Mouse (Mus musculus) embryonic facial prominence, embryonic 13.5 days (tissue): Measurements from ENCODE around the gene Lgr6. TPM values are rescaled to one million over a fixed set of nuclear protein-coding genes. Genes with fewer than 3 reads are reported as not detected.

Experiments used
- ATAC-seq: fragments of 200-750 bp; cut with Nextera tagmentation; 2 replicates; pipeline ENCODE4 v1.8.0; 2017; ENCODE audit warnings: low read depth; ENCODE audit not compliant: insufficient number of reproducible peaks, insufficient read depth, low FRiP score, low TSS enrichment
- H3K27ac ChIP-seq: fragments of 300-500 bp; sonication (generic); 2 replicates; pipeline ENCODE4 v1.5.1; 2015; ENCODE audit warnings: moderate library complexity, mild to moderate bottlenecking, inconsistent platforms
- H3K27me3 ChIP-seq: fragments of 300-500 bp; sonication (generic); 2 replicates; pipeline ENCODE4 v1.6.1; 2015; ENCODE audit warnings: mild to moderate bottlenecking, inconsistent platforms
- H3K36me3 ChIP-seq: fragments of 300-500 bp; sonication (generic); 2 replicates; pipeline ENCODE4 v1.6.1; 2015; ENCODE audit warnings: mild to moderate bottlenecking, inconsistent platforms
- H3K4me1 ChIP-seq: fragments of 300-500 bp; sonication (generic); 2 replicates; pipeline ENCODE4 v1.6.1; 2015; ENCODE audit warnings: inconsistent platforms
- H3K4me2 ChIP-seq: fragments of 300-500 bp; sonication (generic); 2 replicates; pipeline ENCODE4 v1.6.1; 2015; ENCODE audit warnings: moderate library complexity, mild to moderate bottlenecking, inconsistent platforms
- H3K4me3 ChIP-seq: fragments of 300-500 bp; sonication (generic); 2 replicates; pipeline ENCODE4 v1.5.1; 2015; ENCODE audit warnings: mild to moderate bottlenecking, inconsistent platforms
- H3K9ac ChIP-seq: fragments of 300-500 bp; sonication (generic); 2 replicates; pipeline ENCODE4 v1.6.1; 2015; ENCODE audit warnings: mild to moderate bottlenecking, inconsistent platforms
- H3K9me3 ChIP-seq: fragments of 300-500 bp; sonication (generic); 2 replicates; pipeline ENCODE4 v1.6.1; 2016; ENCODE audit warnings: inconsistent platforms
- WGBS: fragments of 180-500 bp; shearing (Covaris S2); methylation state at CpG from one replicate; pipeline ENCODE4 v1.1.7; 2015; ENCODE audit warnings: mixed read lengths; 5-methylcytosine and 5-hydroxymethylcytosine counted together
- polyA plus RNA-seq: library from polyadenylated mRNA; unstranded; fragments of >200 nt; fragmentation: Nextera tagmentation; extraction: Ambion mirVana; gene quantifications from 2 replicates; pipeline ENCODE4 v1.2.1, GENCODE M21; 2015

Lgr6 gene
- polyA plus RNA-seq, 1 experiment from 2014 or later, result 11.5 TPM

DNA sequence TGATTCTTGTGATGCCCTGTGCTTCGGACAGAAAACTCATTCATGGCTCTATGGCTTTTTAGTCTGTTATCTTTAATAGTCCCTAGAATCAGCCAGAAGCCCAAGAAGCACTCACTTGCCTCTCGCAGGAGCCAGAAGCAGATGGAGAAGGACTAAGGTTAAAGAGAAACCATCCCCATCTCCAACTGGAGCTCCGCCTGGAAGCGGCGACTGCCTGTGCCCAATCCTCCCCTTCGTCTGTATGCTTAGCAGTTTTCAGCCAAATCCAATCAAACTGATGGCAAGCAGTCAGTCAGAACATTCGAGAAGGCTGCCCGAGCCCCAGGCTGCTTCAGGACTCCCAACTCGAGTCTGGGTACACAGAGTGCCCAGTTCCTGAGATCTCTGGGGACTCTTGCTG is 92.6 kb downstream of the Lgr6 start:
- no peaks in the 10 kb centered on the region for H3K36me3 ChIP-seq
- peaks cover 4% of the 10 kb centered on the region for H3K4me1 ChIP-seq
- 75% methylated on average over 9 of the region's 9 CpGs for WGBS
- H3K27me3 ChIP-seq, result no peaks in the 10 kb centered on the region
- H3K9me3 ChIP-seq, result no peaks in the 10 kb centered on the region
- H3K4me3 ChIP-seq, result no peak overlapping the region
- H3K27ac ChIP-seq, result no peak overlapping the region
- no peak overlapping the region for H3K4me2 ChIP-seq
- H3K9ac ChIP-seq, result no peak overlapping the region
- ATAC-seq, result no peak

DNA sequence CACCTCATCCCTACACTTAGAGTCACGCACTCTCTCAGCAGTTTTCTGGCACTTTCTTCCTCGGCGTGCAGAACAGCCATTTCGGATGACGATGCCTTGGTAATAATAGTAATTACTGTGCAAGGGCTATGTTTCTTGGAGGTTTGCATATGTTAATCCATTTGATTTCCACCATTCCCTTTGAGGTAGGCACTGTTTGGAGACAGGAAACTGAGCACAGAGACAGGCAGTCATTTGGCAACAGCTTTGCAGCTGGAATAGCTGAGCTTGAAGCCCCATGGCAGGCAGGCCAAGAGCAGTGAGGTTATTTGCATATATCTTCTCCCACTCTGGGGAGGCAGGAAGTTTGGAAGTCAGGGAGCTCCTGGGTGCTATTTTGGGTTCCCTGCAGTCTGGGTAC is 93.2 kb downstream of the Lgr6 start:
- H3K4me2 ChIP-seq, result no peak overlapping the region
- no peak overlapping the region for H3K27ac ChIP-seq
- H3K36me3 ChIP-seq, result no peaks in the 10 kb centered on the region
- no peak overlapping the region for H3K9ac ChIP-seq
- no peaks in the 10 kb centered on the region for H3K9me3 ChIP-seq
- peaks cover 4% of the 10 kb centered on the region; the same call in 1 of the 2 replicates for H3K4me1 ChIP-seq
- WGBS, result 83% methylated on average over 5 of the region's 5 CpGs
- H3K4me3 ChIP-seq, result no peak overlapping the region
- no peak for ATAC-seq
- H3K27me3 ChIP-seq, result no peaks in the 10 kb centered on the region

DNA sequence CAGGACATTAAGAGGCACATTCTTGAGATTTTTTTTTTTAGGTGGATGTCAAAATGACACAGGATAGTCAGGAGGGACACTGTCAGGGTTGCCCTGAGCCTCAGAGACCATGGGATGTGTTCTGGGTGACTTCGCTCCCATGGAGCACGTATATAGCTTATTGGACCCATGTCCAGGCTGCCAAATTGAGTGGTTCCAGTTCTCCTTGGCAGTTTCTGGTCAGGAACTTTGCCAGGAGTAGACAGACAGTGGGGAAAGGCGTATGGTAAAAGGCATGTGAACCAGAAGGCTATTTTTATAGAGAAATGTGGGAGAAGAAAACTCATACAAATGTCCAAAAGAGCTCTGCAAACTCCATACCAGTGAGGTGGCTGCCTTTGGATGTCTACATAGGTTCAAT is 95.2 kb downstream of the Lgr6 start:
- no peak overlapping the region for H3K4me2 ChIP-seq
- H3K27me3 ChIP-seq, result no peaks in the 10 kb centered on the region
- no peaks in the 10 kb centered on the region for H3K9me3 ChIP-seq
- H3K9ac ChIP-seq, result no peak overlapping the region
- H3K4me3 ChIP-seq, result no peak overlapping the region
- ATAC-seq, result no peak
- H3K27ac ChIP-seq, result no peak overlapping the region
- WGBS, result 81% methylated on average over 3 of the region's 3 CpGs
- peaks cover under 1% of the 10 kb centered on the region; the same call in 1 of the 2 replicates for H3K4me1 ChIP-seq
- H3K36me3 ChIP-seq, result no peaks in the 10 kb centered on the region

DNA sequence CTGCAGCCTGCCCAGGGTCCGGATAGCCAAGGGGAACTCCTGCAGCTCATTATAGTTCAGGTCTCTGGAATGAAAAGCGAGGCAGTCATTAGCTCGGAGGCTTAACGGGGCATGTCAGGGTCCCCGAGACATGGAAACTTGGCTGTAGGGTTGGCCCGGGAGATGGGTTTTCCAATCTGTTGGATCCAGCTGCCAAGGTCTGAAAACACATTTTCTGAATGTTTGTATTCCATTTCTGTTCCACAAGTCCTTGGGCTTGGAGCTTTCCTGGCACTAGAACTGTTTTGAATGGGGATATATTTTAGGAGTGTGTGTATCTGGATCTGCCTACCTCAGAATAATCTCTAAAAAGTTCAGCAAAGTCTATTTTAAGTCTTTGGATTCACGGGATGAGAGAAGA is 99.4 kb downstream of the Lgr6 start:
- no peak for ATAC-seq
- no peak overlapping the region for H3K27ac ChIP-seq
- H3K4me3 ChIP-seq, result no peak overlapping the region
- no peak overlapping the region for H3K9ac ChIP-seq
- H3K9me3 ChIP-seq, result no peaks in the 10 kb centered on the region
- H3K4me2 ChIP-seq, result no peak overlapping the region
- H3K27me3 ChIP-seq, result no peaks in the 10 kb centered on the region
- 50% methylated on average over 7 of the region's 7 CpGs for WGBS
- H3K4me1 ChIP-seq, result peaks cover 12% of the 10 kb centered on the region; the same call in 1 of the 2 replicates
- H3K36me3 ChIP-seq, result no peaks in the 10 kb centered on the region

DNA sequence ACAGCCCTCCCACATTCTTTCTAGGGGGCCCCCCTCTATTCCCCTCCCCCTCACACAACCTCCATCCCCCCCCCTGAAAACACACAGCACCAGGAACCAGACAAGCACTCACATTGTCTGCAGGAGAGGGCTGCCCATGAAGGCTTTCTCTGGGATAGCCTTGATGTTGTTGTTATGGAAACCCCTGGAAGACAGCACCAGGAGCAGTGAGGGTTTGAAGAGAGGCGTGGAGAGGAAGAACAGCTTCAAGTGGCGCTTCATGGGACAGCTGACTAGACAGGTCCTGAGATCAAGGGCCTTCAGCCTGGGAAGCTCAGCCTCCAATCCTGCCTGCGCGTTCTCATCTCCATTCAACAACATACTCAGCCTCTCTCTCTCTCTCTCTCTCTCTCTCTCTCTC is 101.7 kb downstream of the Lgr6 start:
- no peak overlapping the region for H3K4me2 ChIP-seq

DNA sequence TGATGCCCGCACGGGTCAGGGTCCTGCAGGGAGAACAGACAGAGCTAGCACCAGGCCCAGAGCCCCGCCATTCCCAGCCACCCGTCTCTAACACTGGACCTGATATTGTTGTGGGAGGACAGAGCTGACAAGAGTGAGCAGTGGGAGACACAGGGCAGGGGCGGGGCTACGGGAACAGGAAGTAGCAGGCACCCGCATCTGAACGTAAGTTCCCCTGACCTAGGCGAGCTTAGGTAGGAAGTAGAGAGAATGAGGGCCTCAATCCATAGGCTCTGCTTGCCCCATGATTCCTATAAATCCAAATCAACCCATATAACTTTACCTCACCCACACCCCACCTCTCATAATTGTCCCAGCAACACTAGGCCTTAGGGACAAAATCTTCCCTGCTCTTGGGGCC is 104.5 kb downstream of the Lgr6 start:
- H3K4me2 ChIP-seq, result no peak overlapping the region
- H3K4me1 ChIP-seq, result peaks cover 33% of the 10 kb centered on the region
- H3K27ac ChIP-seq, result no peak overlapping the region
- no peaks in the 10 kb centered on the region for H3K9me3 ChIP-seq
- H3K9ac ChIP-seq, result no peak overlapping the region
- 84% methylated on average over 9 of the region's 9 CpGs for WGBS
- H3K36me3 ChIP-seq, result no peaks in the 10 kb centered on the region
- no peaks in the 10 kb centered on the region for H3K27me3 ChIP-seq
- no peak for ATAC-seq
- H3K4me3 ChIP-seq, result no peak overlapping the region

More for the DNA sequence above, 101.7 kb downstream of the Lgr6 start:
- Histone ChIP-seq H3K4me1 (peaks cover 15% of the 10 kb centered on the region), H3K9me3 (no peaks in the 10 kb centered on the region), H3K9ac (no peak overlapping the region), H3K27ac (no peak overlapping the region), H3K27me3 (no peaks in the 10 kb centered on the region), H3K4me3 (no peak overlapping the region), H3K36me3 (no peaks in the 10 kb centered on the region)
- WGBS, result 55% methylated on average over 4 of the region's 4 CpGs
- ATAC-seq, result no peak

DNA sequence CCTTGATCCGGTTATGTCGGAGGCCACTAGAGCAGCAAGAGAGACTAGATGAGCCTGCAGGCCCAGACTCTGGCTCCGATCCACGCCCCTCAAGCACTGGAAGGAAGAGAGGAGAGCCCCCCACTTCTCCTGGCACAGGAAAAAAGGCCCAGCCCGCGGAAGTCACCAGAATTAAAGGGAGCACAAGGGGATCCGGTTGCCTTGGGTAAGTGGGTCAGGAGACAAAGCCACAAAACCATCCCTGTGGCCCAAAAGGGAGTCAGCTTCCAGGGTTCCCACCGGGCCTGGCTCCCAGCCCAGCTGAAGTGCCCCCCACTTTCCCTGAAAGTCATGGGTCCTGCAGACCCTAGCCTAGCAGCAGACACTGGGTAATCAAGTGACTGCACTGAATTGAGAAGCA is 106.8 kb downstream of the Lgr6 start:
- Histone ChIP-seq H3K27ac (no peak overlapping the region), H3K36me3 (no peaks in the 10 kb centered on the region), H3K4me2 (no peak overlapping the region), H3K4me3 (no peak overlapping the region), H3K9me3 (no peaks in the 10 kb centered on the region), H3K27me3 (no peaks in the 10 kb centered on the region), H3K4me1 (peaks cover 33% of the 10 kb centered on the region), H3K9ac (no peak overlapping the region)
- 61% methylated on average over 8 of the region's 8 CpGs for WGBS
- ATAC-seq, result no peak

DNA sequence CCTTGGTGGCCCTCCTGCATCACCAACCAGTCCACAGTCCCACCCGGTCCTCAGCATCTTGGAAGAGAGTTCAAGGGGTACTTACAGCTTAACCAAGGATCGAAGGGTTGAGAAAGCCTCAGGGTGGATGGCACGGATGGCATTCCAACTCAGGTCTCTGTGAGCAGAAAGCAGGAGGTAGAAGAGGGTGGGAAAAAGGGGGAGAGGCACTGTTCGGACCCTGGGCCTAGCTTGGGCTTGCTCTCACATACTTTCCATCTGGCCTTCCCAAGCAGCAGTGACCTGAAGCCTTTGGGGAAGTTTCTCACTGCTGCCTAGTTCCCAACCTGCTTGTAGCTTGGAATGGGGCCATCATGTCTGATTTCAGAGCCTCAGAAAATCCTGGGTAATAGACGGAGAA is 107.5 kb downstream of the Lgr6 start:
- WGBS, result 72% methylated on average over 5 of the region's 5 CpGs
- peaks cover 30% of the 10 kb centered on the region for H3K4me1 ChIP-seq
- no peaks in the 10 kb centered on the region for H3K36me3 ChIP-seq
- no peak overlapping the region for H3K4me3 ChIP-seq
- no peak for ATAC-seq
- H3K4me2 ChIP-seq, result no peak overlapping the region
- no peak overlapping the region for H3K27ac ChIP-seq
- no peaks in the 10 kb centered on the region for H3K9me3 ChIP-seq
- no peak overlapping the region for H3K9ac ChIP-seq
- no peaks in the 10 kb centered on the region for H3K27me3 ChIP-seq

DNA sequence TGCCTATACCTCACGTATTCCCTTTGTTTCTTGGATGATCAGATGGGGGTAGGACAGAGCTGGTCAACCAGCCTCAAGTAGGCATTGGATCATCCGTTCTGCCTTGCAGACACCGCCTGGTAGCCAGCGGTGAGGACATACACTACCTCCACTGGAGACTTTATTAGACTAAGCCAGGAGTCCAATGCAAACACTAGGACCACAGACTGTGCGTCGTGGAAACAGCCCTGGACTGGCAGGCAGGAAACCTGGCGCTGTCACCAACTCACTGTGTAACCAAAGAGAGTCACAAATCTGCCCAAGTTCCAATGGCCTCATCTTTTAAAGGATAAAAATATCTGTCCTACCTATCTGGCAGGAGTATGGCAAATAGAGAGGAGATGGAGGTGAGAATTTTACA is 108.6 kb downstream of the Lgr6 start:
- H3K27me3 ChIP-seq, result no peaks in the 10 kb centered on the region
- no peaks in the 10 kb centered on the region for H3K9me3 ChIP-seq
- H3K9ac ChIP-seq, result no peak overlapping the region
- peaks cover 39% of the 10 kb centered on the region for H3K4me1 ChIP-seq
- ATAC-seq, result no peak
- H3K4me3 ChIP-seq, result no peak overlapping the region
- no peaks in the 10 kb centered on the region for H3K36me3 ChIP-seq
- WGBS, result 91% methylated on average over 7 of the region's 7 CpGs
- H3K27ac ChIP-seq, result no peak overlapping the region
- no peak overlapping the region for H3K4me2 ChIP-seq

DNA sequence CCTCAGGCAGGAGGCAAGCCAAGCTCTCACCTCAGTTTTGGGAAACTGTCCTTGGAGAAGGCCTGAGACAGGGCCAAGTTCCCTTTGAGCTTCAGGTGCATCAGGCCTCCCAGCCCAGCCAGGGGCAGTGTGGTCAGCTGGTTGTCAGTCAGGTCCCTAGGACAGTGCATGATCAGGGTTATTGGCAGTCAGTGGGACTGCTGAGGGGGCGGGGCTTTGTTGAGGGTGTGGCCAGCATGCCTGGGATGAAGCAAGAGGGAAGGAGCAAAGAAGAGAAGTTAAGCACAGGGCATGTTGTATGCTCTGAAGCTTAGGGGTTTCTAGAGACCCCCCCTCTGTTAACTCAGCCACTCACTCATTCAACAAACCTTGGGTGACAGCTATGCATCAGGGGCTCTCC is 109.1 kb downstream of the Lgr6 start:
- Histone ChIP-seq H3K9me3 (no peaks in the 10 kb centered on the region), H3K36me3 (no peaks in the 10 kb centered on the region), H3K4me3 (no peak overlapping the region), H3K9ac (no peak overlapping the region), H3K27ac (no peak overlapping the region), H3K4me1 (peaks cover 36% of the 10 kb centered on the region), H3K4me2 (no peak overlapping the region), H3K27me3 (no peaks in the 10 kb centered on the region)
- ATAC-seq, result no peak
- WGBS, result 44% methylated on average over 1 of the region's 1 CpGs

DNA sequence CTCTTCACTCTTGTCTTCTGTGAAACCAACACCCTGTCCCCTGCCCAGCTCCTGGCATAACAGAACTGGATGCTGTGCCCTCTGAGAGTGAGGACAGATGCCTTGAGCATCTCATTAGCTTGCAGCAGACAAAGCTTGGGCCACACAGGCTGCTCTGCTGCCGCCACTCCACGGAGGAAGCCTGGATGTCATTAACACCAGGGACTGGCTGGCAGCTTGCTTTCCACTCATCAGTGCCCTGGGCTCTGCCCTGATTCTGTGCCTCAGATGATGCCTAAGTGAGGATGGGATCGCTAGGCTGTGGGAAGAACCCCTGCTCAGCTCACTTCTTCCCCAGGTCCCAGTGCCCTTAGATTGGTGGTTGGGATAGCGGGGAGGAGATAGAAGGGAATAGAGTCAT is 109.6 kb downstream of the Lgr6 start:
- Histone ChIP-seq H3K27me3 (peaks cover 2% of the 10 kb centered on the region; the same call in 1 of the 2 replicates), H3K4me2 (no peak overlapping the region), H3K4me3 (no peak overlapping the region), H3K36me3 (no peaks in the 10 kb centered on the region), H3K9ac (no peak overlapping the region), H3K27ac (no peak overlapping the region), H3K4me1 (peaks cover 36% of the 10 kb centered on the region), H3K9me3 (no peaks in the 10 kb centered on the region)
- WGBS, result 47% methylated on average over 4 of the region's 4 CpGs
- no peak for ATAC-seq

DNA sequence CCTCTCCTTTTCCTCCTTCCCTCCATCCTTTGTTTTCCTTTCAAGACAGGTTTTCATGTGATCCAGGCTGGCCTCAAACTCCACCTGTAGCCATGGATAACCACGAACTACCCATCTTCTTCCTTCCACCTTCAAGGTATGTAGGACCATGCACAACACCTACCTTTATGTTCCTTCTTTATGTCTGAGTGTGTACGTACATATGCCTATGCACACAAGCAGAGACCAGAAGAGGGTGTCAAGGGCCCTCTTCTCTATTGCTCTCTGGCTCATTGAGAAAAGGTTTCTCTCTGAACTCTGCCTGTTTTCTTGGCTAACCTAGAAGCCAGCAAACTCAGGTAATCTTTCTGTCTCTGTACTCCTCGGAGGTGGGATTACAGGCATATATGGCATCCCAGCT is 110.3 kb downstream of the Lgr6 start:
- WGBS, result 88% methylated on average over 3 of the region's 3 CpGs
- no peak overlapping the region for H3K4me2 ChIP-seq
- no peaks in the 10 kb centered on the region for H3K9me3 ChIP-seq
- H3K4me3 ChIP-seq, result no peak overlapping the region
- H3K27me3 ChIP-seq, result peaks cover 4% of the 10 kb centered on the region; the same call in 1 of the 2 replicates
- ATAC-seq, result no peak
- peaks cover 36% of the 10 kb centered on the region for H3K4me1 ChIP-seq
- no peak overlapping the region for H3K27ac ChIP-seq
- no peak overlapping the region for H3K9ac ChIP-seq
- no peaks in the 10 kb centered on the region for H3K36me3 ChIP-seq
